Mouse (Mus musculus): ENCODE measurements at regions not wholly inside any gene's neighbourhood (a gene's known extent, or its start where the extent isn't known, plus 50 kb on each side); places are given as distances from the start of the nearest gene placed in this dataset.

DNA sequence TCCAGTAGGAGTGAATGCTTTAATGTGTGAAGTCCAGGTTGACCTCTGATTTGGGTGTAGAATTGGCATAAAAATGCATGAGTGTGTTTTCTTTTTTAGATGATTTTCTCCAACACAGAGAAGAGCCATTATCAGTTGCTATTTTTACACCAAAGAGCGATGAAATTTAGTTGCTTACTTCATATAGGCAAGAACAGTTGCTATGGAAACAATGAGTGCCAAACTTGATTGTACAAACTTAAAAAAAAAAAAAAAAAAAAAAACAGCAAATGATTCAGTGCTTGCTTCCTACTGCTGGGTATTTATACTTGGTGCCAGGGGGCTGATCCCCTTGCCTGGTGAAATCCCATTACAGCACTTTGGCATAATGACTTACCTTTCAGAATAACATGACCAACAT lies 268.0 kb downstream of the Sec23a start:
- DNase-seq (ENCODE audit: low spot score) = no peak

DNA sequence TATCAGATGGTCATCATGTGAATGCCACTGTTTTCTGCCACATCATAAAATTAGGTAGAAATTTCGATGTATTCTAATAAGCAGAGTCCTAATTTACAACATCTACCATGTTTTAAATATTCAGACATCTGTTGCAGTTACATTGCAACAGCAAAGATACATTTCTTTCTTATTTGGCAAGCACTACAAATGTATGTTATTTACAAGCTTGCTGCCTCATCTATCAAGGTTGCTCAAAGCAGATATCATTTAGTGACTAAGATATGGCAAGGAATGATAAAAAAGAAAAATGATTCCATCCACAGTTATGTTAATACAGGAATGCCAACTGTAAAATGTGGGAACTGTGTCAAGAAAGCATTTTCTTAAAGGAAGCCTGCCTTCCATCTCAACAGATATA lies 283.7 kb downstream of the Sec23a start:
- no peak for DNase-seq (ENCODE audit: low spot score)

DNA sequence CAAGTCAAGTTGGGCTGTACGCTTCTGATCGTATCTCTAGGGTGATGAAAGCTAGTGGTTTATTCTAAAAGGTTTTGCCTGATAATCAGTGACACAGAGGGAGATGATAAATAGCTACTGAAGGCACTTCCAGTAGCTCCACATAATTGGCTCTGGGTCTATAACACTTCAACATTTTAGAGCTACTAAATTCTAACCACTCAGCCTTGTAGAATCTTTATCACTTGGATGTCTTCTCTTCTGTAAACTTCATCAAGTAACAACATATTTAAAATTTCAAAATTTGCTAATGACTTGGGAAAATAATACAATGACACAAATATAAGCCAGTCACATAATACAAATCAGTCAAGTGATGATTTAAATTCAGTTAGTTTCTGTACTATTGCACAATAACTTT lies 284.3 kb downstream of the Sec23a start:
- no peak for DNase-seq (ENCODE audit: low spot score)

DNA sequence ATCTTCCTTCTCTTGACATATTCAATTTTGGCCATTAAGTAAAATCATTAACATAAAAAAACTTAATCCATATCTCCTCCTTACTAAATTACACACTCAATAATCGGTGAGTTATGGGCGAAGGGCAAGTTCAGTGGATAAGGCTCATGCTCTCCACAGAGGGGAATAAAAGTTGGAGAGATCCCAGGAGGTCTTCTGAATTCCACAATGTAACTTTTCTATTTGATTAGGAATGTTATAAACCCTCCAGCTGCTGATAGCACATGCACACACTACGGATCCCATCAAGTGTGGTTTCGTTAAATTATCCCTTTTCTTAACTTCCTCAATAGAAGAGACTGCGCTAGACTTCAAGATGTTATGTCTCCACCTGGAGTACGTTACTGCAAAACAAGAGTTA lies 293.9 kb downstream of the Sec23a start:
- DNase-seq (ENCODE audit: low spot score) = no peak

DNA sequence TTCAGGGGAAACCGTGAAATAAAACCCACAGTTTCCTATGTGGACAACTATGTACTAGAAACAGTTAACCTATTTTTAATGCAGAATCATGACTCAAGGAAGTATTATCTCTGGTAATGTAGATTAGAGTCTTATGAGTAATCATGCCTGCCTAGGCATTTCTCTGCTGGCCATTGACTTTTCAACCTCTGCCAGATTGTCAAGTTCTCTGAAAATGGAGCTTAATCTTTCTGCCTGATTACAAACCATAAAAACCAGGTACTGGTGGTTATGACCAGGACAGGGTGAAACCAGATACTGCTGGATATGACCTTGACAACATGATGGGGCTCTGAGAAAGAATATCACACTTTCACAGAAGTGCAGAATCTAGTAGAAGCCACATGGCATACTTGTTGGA lies 297.6 kb downstream of the Sec23a start:
- DNase-seq (ENCODE audit: low spot score) = no peak

DNA sequence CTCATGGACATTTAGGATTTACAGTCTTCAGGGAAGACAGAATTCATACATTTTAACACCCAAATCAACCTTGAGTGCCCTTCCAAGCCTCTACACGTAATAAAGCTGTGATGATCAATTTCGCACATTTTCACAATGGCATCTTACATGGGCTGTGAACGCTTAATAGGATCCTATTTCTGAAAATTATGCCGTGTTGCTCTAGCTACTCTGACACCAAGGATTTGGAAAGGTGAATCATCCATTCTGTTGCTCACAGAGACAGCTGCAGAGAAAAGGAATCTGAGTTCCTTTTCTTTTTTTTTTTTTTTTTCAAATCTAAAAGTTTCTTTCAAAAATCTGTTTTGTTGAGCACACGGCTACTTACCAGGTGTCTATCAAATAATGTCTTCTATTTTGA lies 316.1 kb downstream of the Sec23a start:
- DNase-seq (ENCODE audit: low spot score) = no peak

DNA sequence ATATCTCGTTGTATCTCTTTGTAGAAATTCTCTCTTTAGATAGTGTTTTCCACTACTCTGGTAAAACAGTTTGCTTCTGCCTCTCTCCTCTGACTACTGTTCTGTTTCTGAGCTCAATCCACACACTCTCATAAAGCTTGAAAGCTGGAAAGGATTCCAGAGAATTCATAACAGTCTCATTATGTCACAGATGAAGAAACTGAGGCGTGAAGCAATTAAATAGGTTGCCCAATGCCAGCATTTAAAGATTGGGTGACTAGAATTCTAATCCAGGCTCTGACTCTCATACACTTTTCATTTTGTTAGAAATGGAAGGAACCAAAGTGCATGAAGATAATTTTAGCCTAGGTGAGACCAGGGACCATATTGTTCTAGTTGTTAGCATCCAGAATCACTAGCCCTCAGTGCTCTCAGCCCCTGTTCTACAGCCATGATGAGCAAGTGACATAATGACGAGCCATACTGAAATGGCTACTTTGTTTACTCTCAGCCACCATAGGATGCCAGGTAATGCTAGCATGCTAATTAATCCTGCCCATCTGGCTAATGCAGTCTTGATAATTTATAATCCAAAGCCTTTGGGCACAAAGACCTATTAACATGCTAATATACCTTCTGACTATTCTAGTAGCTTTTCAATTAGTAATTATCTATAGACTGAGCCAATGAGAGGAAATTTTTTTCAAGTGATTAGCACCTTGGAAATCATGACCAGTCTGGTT lies 341.7 kb downstream of the Sec23a start:
- no peak for DNase-seq (ENCODE audit: low spot score)

DNA sequence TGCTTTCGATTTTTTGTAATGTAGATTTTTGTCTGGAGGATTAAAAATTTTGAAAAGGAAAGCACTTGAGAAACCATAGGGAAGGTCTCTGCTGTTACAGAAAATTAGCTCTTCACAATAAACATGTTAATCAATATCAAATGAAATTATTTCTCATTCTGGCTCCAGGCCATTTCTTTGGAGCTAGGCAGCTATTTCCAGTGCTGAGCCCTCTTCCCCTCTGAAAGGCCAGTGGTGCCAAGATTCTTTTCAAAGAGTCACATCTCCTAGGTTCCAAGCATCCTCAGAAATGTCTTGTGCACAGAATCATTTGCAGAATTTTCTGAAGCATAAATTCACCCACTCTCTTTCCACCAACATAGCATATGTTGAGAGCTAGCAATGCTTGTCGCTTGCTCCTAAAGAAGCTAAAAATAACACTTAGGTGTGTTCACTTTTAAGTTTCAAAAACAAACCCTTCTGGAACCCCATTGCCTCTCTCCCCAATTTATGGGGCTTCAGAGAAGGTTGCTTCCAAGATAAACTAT lies 357.2 kb downstream of the Sec23a start:
- DNase-seq (ENCODE audit: low spot score) = no peak

DNA sequence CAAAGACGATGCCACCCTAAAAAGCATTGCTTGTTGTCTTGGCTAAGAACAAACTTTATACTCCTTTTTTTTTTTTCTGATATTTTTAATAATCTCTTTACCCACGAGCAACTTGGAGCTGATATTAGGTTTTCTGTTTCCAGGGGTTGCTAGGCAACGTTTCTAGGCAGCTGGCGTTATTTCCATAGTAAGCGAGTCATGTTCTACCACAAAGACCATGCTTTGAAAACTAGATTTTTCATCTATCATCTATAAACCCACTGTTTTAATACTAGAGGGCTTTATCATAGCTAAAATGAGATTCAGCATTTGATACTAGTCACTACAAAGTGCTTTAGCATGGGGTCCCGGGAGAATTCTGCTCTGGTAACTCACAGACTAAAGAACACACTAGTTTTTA lies 358.1 kb downstream of the Sec23a start:
- DNase-seq (ENCODE audit: low spot score) = no peak

DNA sequence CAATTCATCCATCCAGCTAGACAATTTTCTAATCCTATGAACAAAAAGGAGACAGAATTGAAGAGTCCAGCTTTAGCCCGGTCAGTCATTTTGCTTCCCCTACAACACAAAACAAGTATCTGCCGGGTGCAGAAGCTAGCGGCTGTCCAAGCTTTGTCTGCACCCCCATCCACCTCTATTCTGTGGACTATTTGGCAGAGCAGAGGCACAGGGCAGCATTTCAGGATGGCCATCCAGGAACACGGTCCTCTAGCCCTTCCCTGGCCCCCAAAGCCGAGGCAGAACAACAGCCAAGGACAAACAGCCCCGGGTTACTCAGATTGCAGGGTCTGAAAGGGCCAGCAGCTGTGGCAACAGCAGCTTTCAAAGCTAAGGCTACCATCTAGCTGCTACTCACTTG lies 358.6 kb downstream of the Sec23a start:
- no peak for DNase-seq (ENCODE audit: low spot score)

DNA sequence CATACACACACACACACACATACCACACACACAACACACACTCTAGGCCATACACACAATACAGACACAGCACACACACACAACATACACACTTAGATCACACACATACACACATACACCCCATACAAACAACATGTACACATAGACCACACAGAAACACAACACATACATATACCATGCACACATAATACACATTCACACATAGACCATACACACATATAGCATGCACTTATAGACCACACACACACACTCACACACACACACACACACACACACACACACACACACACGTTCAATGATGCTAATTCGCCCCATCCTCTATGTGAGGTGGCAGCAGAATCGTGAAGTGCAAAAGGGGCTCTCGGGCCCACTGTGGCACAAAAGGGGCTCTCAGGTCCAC lies 359.1 kb downstream of the Sec23a start:
- DNase-seq (ENCODE audit: low spot score) = no peak

DNA sequence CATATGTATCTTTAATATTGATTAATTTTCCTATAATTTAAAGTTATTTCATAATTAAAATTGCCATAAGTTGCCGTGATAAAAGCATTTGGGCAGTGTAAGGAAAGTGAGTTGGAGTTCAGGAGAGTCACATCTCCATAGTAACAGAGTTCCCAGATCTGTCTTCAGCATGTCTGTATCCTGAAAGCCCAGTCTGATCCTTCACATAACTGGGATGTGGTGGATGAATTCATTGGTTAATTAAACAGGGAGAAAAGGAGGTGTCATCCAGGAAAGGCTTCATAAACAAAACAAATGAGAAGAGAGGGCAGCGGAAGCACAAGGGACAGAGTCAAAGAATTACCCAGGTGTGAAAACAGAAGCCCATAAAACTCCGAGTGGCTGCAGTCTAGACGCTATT lies 363.5 kb downstream of the Sec23a start:
- DNase-seq (ENCODE audit: low spot score) = peak; percentile 14

DNA sequence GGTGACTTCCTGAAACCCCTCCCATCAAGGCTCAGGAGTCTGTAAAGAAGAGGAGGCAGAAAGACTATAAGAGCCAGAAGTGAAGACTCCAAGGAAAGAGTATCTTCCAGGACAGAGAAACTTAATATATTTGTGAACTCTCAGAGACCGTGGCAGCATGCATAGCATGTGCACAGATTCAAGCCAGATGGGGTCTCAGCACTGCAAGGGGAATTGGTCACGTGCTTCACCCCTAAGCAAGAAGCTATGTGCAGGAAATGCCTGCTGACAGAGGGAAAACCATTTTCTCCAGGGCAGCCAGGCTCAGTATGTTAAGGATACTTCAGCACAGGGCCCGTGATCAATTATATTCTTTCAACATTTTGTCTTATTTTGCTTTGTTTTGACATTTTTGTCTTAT lies 368.0 kb downstream of the Sec23a start:
- peak; percentile 55 for DNase-seq (ENCODE audit: low spot score)

DNA sequence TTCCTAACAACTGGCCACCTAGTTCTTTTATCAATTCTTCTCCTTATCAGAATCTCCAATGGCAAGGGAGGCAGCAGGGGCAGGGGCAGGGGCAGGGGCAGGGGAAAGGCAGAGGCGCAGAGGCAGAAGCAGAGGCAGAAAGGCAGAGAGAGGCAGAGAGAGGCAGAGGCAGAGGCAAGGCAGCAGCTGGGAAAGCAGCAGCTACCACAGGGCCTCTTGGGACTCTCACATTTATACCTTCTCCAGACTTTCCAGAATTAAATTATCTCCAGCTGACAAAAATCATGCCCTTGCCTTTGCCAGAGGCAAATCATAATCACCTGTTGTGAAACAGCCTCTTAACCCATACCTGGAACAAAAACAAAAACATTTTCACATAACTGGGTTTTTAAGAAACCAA lies 370.4 kb upstream of the Clec14a start:
- peak; percentile 13 for DNase-seq (ENCODE audit: low spot score)

DNA sequence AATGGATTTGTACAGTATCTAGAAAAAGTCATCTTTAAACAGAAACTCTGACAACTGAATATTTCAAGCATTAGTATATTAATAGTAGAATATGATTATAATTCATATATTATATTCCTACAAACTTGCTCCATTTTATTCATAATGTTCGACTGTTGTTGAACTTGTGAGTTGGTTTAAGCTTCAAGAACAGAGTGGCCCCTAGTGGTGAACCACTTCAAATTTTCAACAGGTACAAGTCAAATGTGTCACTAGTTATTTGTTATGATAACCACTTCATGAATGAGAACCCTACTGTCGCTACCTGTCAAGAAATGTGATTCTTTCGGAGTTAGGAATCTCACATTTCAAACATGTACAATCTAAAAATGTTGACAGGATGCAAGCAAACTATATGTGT lies 369.2 kb upstream of the Clec14a start:
- DNase-seq (ENCODE audit: low spot score) = no peak

DNA sequence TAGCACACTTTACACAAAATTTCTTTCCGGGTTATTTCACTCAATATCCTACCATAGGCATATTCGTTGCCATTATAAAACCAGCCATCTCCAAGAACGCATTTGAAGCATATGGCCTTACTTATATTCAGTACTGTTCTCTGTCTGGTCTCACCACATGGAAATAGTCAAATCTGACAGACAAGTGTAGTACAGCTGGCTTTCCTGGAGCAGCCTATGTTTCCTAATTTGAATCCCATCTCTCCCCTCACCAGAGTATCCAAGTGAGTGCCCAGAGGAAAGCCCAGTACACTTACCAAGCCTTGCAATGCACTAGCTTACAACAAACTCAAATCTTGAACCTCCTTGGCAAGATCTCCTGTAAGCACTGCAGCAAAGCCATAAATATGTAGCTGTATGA lies 363.4 kb upstream of the Clec14a start:
- no peak for DNase-seq (ENCODE audit: low spot score)

DNA sequence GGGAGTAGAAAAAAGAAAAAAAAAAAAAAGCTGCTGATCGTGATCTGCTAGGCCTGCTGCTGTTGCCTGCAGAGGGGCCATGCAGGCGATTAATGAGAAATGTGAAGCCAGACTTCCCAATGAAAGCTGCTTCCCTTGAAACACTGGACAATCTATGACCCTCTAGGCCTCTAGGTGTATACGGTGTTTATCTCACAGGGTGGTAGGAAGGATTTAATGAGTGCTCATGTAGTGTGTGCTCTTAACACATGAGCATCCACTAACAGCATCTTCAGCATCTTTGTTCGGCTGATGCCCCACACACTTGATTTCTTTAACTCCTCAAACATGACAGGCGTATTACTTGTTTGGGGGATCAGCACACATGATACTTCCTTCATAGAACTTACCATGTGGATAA lies 359.7 kb upstream of the Clec14a start:
- no peak for DNase-seq (ENCODE audit: low spot score)

DNA sequence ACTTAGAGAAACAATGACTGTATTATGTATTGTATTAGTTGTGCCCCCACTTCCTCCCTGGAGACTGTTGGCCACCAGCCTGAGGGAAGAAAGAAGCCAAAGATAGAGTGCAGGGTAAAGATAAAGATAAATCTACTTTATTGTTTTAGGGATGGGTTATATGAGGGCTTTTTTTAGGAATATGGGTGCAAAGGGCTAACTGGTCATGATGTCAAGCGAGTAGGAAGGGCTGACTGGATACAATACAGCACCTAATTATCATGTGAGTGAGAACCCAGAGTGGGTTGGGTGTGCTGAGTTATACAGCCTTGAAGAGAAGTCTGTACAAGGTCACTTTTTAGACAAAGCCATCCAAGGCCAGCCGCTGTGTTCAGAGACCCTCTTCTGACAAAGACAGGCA lies 356.1 kb upstream of the Clec14a start:
- DNase-seq (ENCODE audit: low spot score) = no peak

DNA sequence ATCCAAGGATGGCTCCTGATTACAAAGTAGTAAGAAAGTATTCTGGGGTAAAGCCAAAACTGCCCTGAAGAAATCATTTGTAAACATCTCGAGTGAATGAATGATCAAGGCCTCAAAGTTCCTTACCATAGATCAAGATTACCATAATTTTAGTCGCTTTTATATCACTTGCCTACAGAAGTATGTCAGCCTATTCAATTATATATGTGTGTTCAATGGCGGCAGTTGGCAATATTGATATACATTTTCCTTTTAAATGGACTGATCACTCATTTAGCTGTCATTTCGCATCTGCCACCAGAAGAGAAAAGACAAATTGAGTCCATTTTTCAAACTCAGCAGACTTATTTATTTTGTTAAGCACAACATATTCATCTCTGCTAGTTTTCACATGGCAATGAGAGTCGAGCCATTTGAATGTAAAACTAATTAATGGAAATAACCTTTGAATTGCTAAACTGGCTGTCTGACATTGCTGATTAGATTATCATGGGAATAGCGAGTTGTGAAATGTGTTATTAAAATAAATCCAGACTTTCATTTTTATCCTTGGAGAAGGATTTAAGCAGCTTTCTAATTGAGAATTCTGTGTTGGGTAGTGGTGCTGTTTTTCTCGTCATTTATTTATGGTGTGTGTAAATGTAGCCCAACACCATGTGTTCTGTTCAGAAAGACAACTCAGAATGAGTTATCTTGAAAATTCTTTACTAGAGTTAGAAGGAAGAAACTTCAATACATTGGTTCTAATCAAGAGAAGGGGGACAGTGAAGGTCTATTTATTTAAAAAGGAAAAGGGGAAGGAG lies 350.6 kb upstream of the Clec14a start:
- DNase-seq (ENCODE audit: low spot score) = no peak

DNA sequence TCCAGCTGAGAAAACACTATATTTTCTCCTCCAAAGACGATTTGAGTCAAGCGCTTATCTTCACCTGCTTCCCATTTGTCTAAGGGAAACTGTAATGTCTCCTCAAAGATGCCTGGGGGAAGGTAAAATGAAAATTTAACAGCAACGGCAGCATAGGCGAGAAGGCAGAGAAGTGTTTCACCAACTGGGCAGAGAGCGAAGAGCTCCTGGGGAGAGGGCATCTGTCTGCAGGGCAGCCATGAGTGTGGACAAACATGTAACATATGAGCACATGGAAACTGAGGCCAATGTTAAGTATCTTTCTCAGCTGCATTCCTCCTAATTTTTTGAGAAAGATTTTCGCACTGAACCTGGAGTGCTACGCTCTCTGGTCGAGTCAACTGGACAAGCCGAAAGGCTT lies 325.7 kb upstream of the Clec14a start:
- no peak for DNase-seq (ENCODE audit: low spot score)

DNA sequence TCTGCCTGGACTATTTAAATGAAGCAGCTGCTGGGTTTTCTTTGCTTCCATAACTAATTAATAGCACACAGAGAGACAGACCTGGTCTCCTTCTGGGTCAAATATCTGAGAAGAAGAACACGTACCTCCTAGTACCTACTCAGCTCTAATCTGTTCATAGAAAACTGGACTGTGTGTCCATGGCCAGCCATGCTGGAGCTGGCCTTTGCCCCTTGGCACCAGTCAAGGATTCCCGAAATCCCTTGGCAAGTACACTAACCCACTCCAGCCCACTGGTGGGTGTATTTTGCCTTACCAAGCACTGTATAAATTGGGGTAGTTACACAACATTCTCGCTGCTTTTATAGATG lies 322.4 kb upstream of the Clec14a start:
- DNase-seq (ENCODE audit: low spot score) = no peak

DNA sequence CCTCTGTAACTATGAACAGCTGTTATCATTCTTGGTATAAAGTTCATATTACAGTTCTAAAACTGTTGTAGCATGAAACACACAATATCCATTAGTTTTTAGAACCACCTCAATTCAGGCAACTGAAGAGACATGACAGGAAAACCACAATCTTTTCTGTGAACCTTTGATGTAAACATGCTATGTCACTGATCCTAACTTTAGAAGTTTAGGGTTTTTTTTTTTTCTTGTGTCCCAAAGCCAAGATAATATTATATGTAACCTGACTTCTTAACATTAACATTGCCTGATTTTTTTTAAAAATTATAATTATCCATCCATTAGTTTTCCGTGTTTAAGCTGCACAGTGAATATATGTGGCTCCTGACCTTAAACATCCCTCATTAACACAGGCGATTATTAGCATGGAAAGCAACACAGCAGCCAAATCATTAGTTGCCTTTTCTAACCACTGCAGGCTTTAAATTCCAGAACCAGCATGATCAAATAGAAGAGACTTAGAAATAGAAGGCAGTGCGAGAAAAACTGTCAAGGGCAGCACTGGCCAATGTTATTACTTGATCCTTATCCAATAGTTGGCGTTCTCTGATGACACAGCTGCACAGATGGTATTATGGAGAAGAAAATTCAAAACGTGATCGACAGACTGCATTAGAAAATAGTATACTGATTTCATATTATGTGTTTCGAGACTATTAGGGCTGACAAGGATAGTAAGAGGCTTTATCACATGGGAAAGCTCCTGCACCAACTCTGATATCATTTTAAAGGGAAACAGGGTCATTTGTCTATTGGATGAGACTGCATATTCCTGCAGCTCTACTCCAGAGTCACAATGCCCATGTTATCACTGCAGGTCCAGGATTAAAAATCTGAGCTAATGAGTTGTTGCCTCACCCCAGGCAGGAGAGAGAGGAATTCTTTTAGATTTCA lies 321.7 kb upstream of the Clec14a start:
- no peak for DNase-seq (ENCODE audit: low spot score)

Data from embryo, embryonic 10.5 days (tissue).